Mouse (Mus musculus) liver, postnatal 0 days (tissue): ENCODE measurements around the gene Klhl24.

Experiments
- CTCF ChIP-seq: sonication (generic); IDR thresholded peaks from 2 replicates; pipeline ENCODE4 v1.5.1; 2016; ENCODE audit warnings: antibody characterized with exemption, low read depth
- EP300 ChIP-seq: IDR thresholded peaks from 2 replicates; pipeline ENCODE4 v1.6.1; 2016; ENCODE audit warnings: antibody characterized with exemption, low read depth, mild to moderate bottlenecking

DNA sequence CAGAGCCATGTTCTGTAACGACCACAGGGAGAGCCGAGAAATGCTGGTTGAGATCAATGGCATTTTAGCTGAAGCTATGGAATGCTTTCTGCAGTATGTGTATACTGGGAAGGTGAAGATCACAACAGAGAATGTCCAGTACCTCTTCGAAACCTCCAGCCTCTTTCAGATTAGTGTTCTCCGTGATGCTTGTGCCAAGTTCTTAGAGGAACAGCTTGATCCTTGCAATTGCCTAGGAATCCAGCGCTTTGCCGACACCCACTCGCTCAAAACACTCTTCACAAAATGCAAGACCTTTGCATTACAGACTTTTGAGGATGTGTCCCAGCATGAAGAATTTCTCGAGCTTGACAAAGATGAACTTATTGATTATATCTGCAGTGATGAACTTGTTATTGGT lies 9.7 kb downstream of the Klhl24 start:
- TF ChIP-seq EP300: no peak
- no peak for TF ChIP-seq CTCF
